Mouse (Mus musculus) bone marrow, adult 2 months (tissue): ENCODE measurements around the gene Tenm3. TPM values are rescaled to one million over a fixed set of nuclear protein-coding genes. Genes with fewer than 3 reads are reported as not detected.

Experiments used
- H3K27ac ChIP-seq: fragments of 200-500 bp; 2 replicates; pipeline ENCODE4 v1.5.1; 2012; ENCODE audit warnings: low read depth, mild to moderate bottlenecking, control low read depth, inconsistent platforms, low read length; ENCODE audit not compliant: control insufficient read depth, poor library complexity, insufficient read depth
- H3K4me1 ChIP-seq: fragments of 200-500 bp; 2 replicates; pipeline ENCODE4 v1.6.1; 2011; ENCODE audit warnings: low read length; ENCODE audit not compliant: control insufficient read depth, insufficient read depth
- H3K4me3 ChIP-seq: fragments of 200-500 bp; replicated peaks from 2 replicates; pipeline ENCODE3; 2011; ENCODE audit warnings: mild to moderate bottlenecking, low read depth, low read length, control low read depth; ENCODE audit not compliant: control insufficient read depth
- CTCF ChIP-seq: fragments of 200-500 bp; IDR thresholded peaks from 2 replicates; pipeline ENCODE4 v1.5.1; 2011; ENCODE audit warnings: low read length, control low read depth; ENCODE audit not compliant: control insufficient read depth, insufficient read depth
- POLR2A ChIP-seq: fragments of 200-500 bp; IDR thresholded peaks from 2 replicates; pipeline ENCODE4 v1.6.1; 2011; ENCODE audit warnings: low read depth, mild to moderate bottlenecking, control low read depth, low read length, borderline replicate concordance; ENCODE audit not compliant: control insufficient read depth
- WGBS: fragments of 180-500 bp; shearing (Covaris S2); methylation state at CpG from one replicate; pipeline ENCODE4 v1.1.7; 2018; 5-methylcytosine and 5-hydroxymethylcytosine counted together
- polyA plus RNA-seq: library from polyadenylated mRNA; stranded (reverse); fragments of >200 nt; gene quantifications from 2 replicates; pipeline ENCODE4 v1.2.4, GENCODE M21; 2011; ENCODE audit warnings: low replicate concordance; ENCODE audit not compliant: missing spikeins, insufficient read depth, insufficient read length

Tenm3 gene
- polyA plus RNA-seq, 1 experiment = 0.45 TPM

GRCm38 (mm10) chr8:48766545-48767234 lies 77.1 kb downstream of the Tenm3 start:
- Histone ChIP-seq H3K4me3 (no peak overlapping the region), H3K4me1 (no peaks in the 10 kb centered on the region), H3K27ac (no peak overlapping the region)
- TF ChIP-seq POLR2A (no peak), CTCF (no peak)
- WGBS = 76% methylated on average over 16 of the region's 16 CpGs

- no peak overlapping the region for H3K4me3 ChIP-seq
- TF ChIP-seq CTCF (no peak), POLR2A (no peak)
Observed at GRCm38 (mm10) chr8:48765212-48765611, 78.5 kb downstream of the Tenm3 start.

GRCm38 (mm10) chr8:48764011-48764410 lies 79.7 kb downstream of the Tenm3 start:
- Histone ChIP-seq H3K27ac (no peak overlapping the region), H3K4me1 (no peaks in the 10 kb centered on the region), H3K4me3 (no peak overlapping the region)
- WGBS = 74% methylated on average over 3 of the region's 3 CpGs
- TF ChIP-seq CTCF = no peak
- no peak for TF ChIP-seq POLR2A

More at GRCm38 (mm10) chr8:48765212-48765611, 78.5 kb downstream of the Tenm3 start:
- WGBS = 62% methylated on average over 6 of the region's 6 CpGs
- Histone ChIP-seq H3K27ac (no peak overlapping the region), H3K4me1 (no peaks in the 10 kb centered on the region)

GRCm38 (mm10) chr8:48756874-48757273 lies 86.9 kb downstream of the Tenm3 start:
- H3K4me1 ChIP-seq = no peaks in the 10 kb centered on the region
- 63% methylated on average over 2 of the region's 2 CpGs for WGBS
- no peak for TF ChIP-seq POLR2A
- no peak for TF ChIP-seq CTCF
- no peak overlapping the region for H3K4me3 ChIP-seq
- H3K27ac ChIP-seq = no peak overlapping the region

- no peak overlapping the region for H3K4me3 ChIP-seq
- no peak overlapping the region for H3K27ac ChIP-seq
- H3K4me1 ChIP-seq = no peaks in the 10 kb centered on the region
- TF ChIP-seq CTCF (no peak), POLR2A (no peak)
- WGBS = 68% methylated on average over 7 of the region's 7 CpGs
Observed at GRCm38 (mm10) chr8:48755492-48755891, 88.3 kb downstream of the Tenm3 start.

- no peak for TF ChIP-seq POLR2A
- no peak for TF ChIP-seq CTCF
- H3K27ac ChIP-seq = no peak overlapping the region
- no peak overlapping the region for H3K4me3 ChIP-seq
- H3K4me1 ChIP-seq = no peaks in the 10 kb centered on the region
- WGBS = 83% methylated on average over 2 of the region's 2 CpGs
Observed at GRCm38 (mm10) chr8:48754959-48755358, 88.8 kb downstream of the Tenm3 start.

GRCm38 (mm10) chr8:48751965-48752364 lies 91.8 kb downstream of the Tenm3 start:
- no peak overlapping the region for H3K27ac ChIP-seq
- no peaks in the 10 kb centered on the region for H3K4me1 ChIP-seq
- WGBS = 77% methylated on average over 5 of the region's 5 CpGs
- TF ChIP-seq CTCF (no peak), POLR2A (no peak)
- H3K4me3 ChIP-seq = no peak overlapping the region

GRCm38 (mm10) chr8:48748503-48749059 lies 95.2 kb downstream of the Tenm3 start:
- Histone ChIP-seq H3K4me3 (no peak overlapping the region), H3K4me1 (no peaks in the 10 kb centered on the region), H3K27ac (no peak overlapping the region)
- 78% methylated on average over 13 of the region's 13 CpGs for WGBS
- no peak for TF ChIP-seq CTCF
- TF ChIP-seq POLR2A = no peak

GRCm38 (mm10) chr8:48743912-48744311 lies 99.8 kb downstream of the Tenm3 start:
- no peak for TF ChIP-seq POLR2A
- TF ChIP-seq CTCF = no peak
- Histone ChIP-seq H3K27ac (no peak overlapping the region), H3K4me3 (no peak overlapping the region), H3K4me1 (no peaks in the 10 kb centered on the region)
- WGBS = 70% methylated on average over 4 of the region's 4 CpGs
